Mouse (Mus musculus) kidney, adult 2 months (tissue): ENCODE measurements at regions not wholly inside any gene's neighbourhood (a gene's known extent, or its start where the extent isn't known, plus 50 kb on each side); places are given as distances from the start of the nearest gene placed in this dataset.

Source experiments
- CTCF ChIP-seq: fragments of 200-500 bp; conservative IDR thresholded peaks from 2 replicates; pipeline ENCODE4 v1.5.1; 2011; ENCODE audit warnings: low read depth, mild to moderate bottlenecking, control low read depth, low read length, moderate library complexity, mixed read lengths; ENCODE audit not compliant: insufficient read depth, insufficient read length
- POLR2A ChIP-seq: fragments of 200-500 bp; IDR thresholded peaks from one replicate; pipeline ENCODE4 v1.6.1; 2011; ENCODE audit warnings: low read depth, low read length, control low read depth

DNA sequence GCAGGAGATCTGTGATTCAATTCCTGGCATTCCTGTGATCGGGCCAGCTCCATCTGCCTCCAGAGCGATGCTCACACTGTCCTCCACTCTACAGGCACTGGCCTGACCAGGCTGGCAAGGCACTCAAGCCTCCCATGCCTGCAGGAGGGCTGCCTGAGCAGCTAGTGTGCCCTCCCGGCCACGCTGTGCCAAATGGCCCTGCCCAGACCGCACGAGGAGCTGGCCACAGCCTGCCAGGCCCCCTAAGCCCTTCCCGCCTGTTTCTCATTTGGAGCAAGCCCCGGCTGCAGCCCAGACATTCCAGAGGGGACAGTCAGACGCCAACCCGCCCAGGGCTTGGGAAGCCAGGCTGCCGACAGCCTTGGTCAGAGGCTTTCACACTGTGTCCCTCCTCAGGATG, 195.8 kb downstream of the Bcl11b start:
- TF ChIP-seq POLR2A (no peak), CTCF (no peak)
